Mouse (Mus musculus) liver, adult 2 months (tissue): ENCODE data around the gene Phip.

Experiments used
- CTCF ChIP-seq: fragments of 200-500 bp; IDR thresholded peaks from 2 replicates; pipeline ENCODE4 v1.5.1; 2011; ENCODE audit warnings: low read depth, low read length, control low read depth
- POLR2A ChIP-seq: fragments of 200-500 bp; IDR thresholded peaks from 2 replicates; pipeline ENCODE4 v1.6.1; 2011; ENCODE audit warnings: low read length, control low read depth; ENCODE audit not compliant: insufficient read depth; ENCODE audit errors: extremely low read depth

DNA sequence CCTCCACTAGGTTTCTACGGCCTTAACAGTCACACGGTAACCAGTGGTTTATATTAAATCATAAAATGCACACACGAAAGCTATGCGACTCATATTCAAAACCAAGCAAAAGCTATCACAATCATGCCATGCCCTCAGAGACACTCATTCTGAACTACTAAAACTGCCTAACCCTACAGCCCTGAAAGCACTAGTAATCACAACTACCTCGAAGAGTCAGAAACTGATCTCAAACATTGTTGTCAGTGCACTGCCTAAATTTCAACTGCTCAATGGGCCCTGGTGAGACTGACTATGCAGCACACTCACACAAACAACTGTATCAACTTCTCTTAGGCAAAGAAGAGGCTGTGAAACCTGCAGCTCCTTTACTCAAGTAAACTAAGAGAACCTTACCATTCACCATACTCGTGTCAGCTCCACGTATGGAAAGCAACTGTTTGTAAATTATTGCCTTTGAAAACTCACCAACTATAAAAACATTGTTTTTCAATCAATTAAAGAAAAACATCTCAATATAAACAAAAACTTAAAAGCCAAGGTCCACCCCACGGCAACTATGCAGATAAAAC, 1.9 kb downstream of the Phip start:
- TF ChIP-seq CTCF (no peak), POLR2A (no peak)
